Mouse (Mus musculus) activated CD4-positive, CD25-positive, alpha-beta regulatory T cell, adult 4 months (primary cell): Measurements from ENCODE around the gene Eef1g. TPM values are rescaled to one million over a fixed set of nuclear protein-coding genes. Genes with fewer than 3 reads are reported as not detected.
"Not testable (repeated sequence)": the region's sequence is repeated elsewhere in the genome, so short reads cannot be mapped to it uniquely, and the experiment has no call there.

ENCODE experiments used
- ATAC-seq: one replicate; pipeline ENCODE4 v1.8.0; 2017
- polyA plus RNA-seq, 2 experiments: library from polyadenylated mRNA; unstranded; fragments of 100-300 nt; shearing (Covaris generic); gene quantifications; one replicate each; pipeline ENCODE4 v1.2.1; 2017

The Eef1g gene
- polyA plus RNA-seq, 2 experiments from 2014 or later, result 589 to 842 TPM

- ATAC-seq, result no peak
Observed at GRCm38 (mm10) chr19:8987816-8988215, 21.0 kb downstream of the Eef1g start.

GRCm38 (mm10) chr19:8988346-8989065 is 21.7 kb downstream of the Eef1g start:
- ATAC-seq, result no peak

- ATAC-seq, result no peak
Observed at GRCm38 (mm10) chr19:8989066-8989566, 22.3 kb downstream of the Eef1g start, which contains the start of gene Ahnak. TSS of gene Ahnak (plus strand) at chr19:8989284.

GRCm38 (mm10) chr19:8989567-8990431 is 23.0 kb downstream of the Eef1g start:
- ATAC-seq, result peak; percentile 47

- peak; percentile 15 for ATAC-seq
Observed at GRCm38 (mm10) chr19:8990432-8991102, 23.7 kb downstream of the Eef1g start.

- no peak for ATAC-seq
Observed at GRCm38 (mm10) chr19:8991245-8991870, 24.5 kb downstream of the Eef1g start.

- ATAC-seq, result no peak
Observed at GRCm38 (mm10) chr19:8991871-8992735, 25.3 kb downstream of the Eef1g start.

- peak; percentile 22 for ATAC-seq
Observed at GRCm38 (mm10) chr19:8992769-8993624, 26.2 kb downstream of the Eef1g start.

GRCm38 (mm10) chr19:8993625-8993912 is 26.7 kb downstream of the Eef1g start:
- no peak for ATAC-seq

GRCm38 (mm10) chr19:8994813-8995607 is 28.2 kb downstream of the Eef1g start:
- ATAC-seq, result no peak

- ATAC-seq, result no peak
Observed at GRCm38 (mm10) chr19:8996601-8997000, 29.8 kb downstream of the Eef1g start.

- ATAC-seq, result peak; percentile 91
Observed at GRCm38 (mm10) chr19:8997546-8997945, 30.7 kb downstream of the Eef1g start.

- ATAC-seq, result peak; percentile 10
Observed at GRCm38 (mm10) chr19:8998546-8998945, 31.7 kb downstream of the Eef1g start.

- no peak for ATAC-seq
Observed at GRCm38 (mm10) chr19:8999223-8999622, 32.4 kb downstream of the Eef1g start.

- not testable (repeated sequence) for ATAC-seq
Observed at GRCm38 (mm10) chr19:9006915-9007314, 40.1 kb downstream of the Eef1g start.

GRCm38 (mm10) chr19:9019298-9019697 is 52.5 kb downstream of the Eef1g start:
- ATAC-seq, result no peak

GRCm38 (mm10) chr19:9023021-9023778 is 56.4 kb downstream of the Eef1g start:
- no peak for ATAC-seq

- no peak for ATAC-seq
Observed at GRCm38 (mm10) chr19:9025562-9026257, 58.9 kb downstream of the Eef1g start.
